ENCODE assay signal across 8 mouse cellular contexts in the genomic region with DNA sequence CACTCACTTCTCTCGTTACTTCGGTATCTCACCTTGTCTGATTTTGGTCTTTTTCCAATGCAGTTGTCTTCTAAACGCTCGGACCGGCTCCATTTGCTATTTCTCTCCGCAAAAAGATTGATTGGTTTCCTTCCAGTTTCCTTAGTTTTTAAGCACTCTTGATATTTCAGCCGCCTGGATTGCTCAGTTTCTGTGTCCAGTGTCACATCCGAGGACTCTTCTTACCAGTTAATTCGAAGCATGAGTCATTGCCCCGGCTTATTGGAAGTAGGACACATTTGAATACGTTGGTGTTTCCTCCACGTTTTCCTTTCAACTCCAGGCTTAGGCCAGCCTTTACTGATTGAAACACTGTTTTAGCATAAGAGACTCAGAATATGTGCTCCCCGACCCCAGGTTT. TPM values are rescaled to one million over a fixed set of nuclear protein-coding genes. Genes with fewer than 3 reads are reported as not detected.
DNase-seq lines count a peak whose midpoint lies in the region; ATAC-seq and TF ChIP-seq lines count a peak whose summit lies in the region.

No protein-coding gene starts in this region.

- WGBS in liver, adult 2 months = under 1% methylated on average over 13 of the region's 13 CpGs
- under 1% methylated on average over 13 of the region's 13 CpGs for WGBS in forebrain, embryonic 15.5 days
- WGBS in limb, embryonic 15.5 days = under 1% methylated on average over 13 of the region's 13 CpGs

- DNase-seq in liver, adult 2 months (ENCODE audit: extremely low read depth, low read depth, low spot score) = peak; percentile 53
- no peak for DNase-seq in liver
- DNase-seq in cerebellum, adult 18-20 months = peak; percentile 19 to 40
- DNase-seq in kidney, adult 11 months = peak; percentile 6
- DNase-seq in urinary bladder, postnatal 4 days (ENCODE audit: low spot score in 2 of 2) = no peak

- TF ChIP-seq POLR2A in liver, adult 2 months (IDR thresholded peaks at IDR 0.05; ENCODE audit: extremely low read depth, insufficient read depth, low read length) = no peak
- TF ChIP-seq POLR2A in myocyte (IDR thresholded peaks at IDR 0.05; ENCODE audit: insufficient read length, low read depth) = no peak

- H3K27me3 ChIP-seq in liver, adult 2 months (ENCODE audit: control insufficient read depth, insufficient read depth, low read length) = no peaks in the 10 kb centered on the region
- no peaks in the 10 kb centered on the region for H3K27me3 ChIP-seq in forebrain, embryonic 15.5 days
- no peaks in the 10 kb centered on the region for H3K27me3 ChIP-seq in limb, embryonic 15.5 days
- H3K27me3 ChIP-seq in myocyte (ENCODE audit: control insufficient read depth, insufficient read depth, insufficient read length) = no peaks in the 10 kb centered on the region

- no peaks in the 10 kb centered on the region for H3K4me1 ChIP-seq in liver, adult 2 months (ENCODE audit: control insufficient read depth, insufficient read depth, low read length)
- H3K4me1 ChIP-seq in forebrain, embryonic 15.5 days = peaks cover 17% of the 10 kb centered on the region
- H3K4me1 ChIP-seq in limb, embryonic 15.5 days = no peaks in the 10 kb centered on the region

- peak; percentile 17 for ATAC-seq in forebrain, embryonic 15.5 days (replicated peaks)
- ATAC-seq in limb, embryonic 15.5 days (ENCODE audit: insufficient number of reproducible peaks, low FRiP score, low TSS enrichment, low read depth) = no peak

- H3K27ac ChIP-seq in liver, adult 2 months (replicated peaks; ENCODE audit: insufficient read depth, low read depth, low read length) = no peak overlapping the region; the same call in 1 of the 2 replicates
- H3K27ac ChIP-seq in forebrain, embryonic 15.5 days (replicated peaks) = peak overlapping the region; percentile 8; the same call in 1 of the 2 replicates
- H3K27ac ChIP-seq in limb, embryonic 15.5 days = peak overlapping the region; percentile 91

- H3K4me3 ChIP-seq in liver, adult 2 months (ENCODE audit: insufficient read depth, low read depth, low read length) = peak overlapping the region; percentile 58
- H3K4me3 ChIP-seq in forebrain, embryonic 15.5 days = peak overlapping the region; percentile 50
- peak overlapping the region; percentile 58 for H3K4me3 ChIP-seq in limb, embryonic 15.5 days
- peak overlapping the region; percentile 66 for H3K4me3 ChIP-seq in myocyte

- no peak overlapping the region for H3ac ChIP-seq in myocyte (ENCODE audit: control insufficient read depth, insufficient read length)

- no peaks in the 10 kb centered on the region for H3K9me3 ChIP-seq in forebrain, embryonic 15.5 days
- no peaks in the 10 kb centered on the region for H3K9me3 ChIP-seq in limb, embryonic 15.5 days

- no peaks in the 10 kb centered on the region for H3K36me3 ChIP-seq in liver, adult 2 months (ENCODE audit: control insufficient read depth, insufficient read depth, low read length)
- no peaks in the 10 kb centered on the region for H3K36me3 ChIP-seq in forebrain, embryonic 15.5 days
- H3K36me3 ChIP-seq in limb, embryonic 15.5 days = no peaks in the 10 kb centered on the region
- no peaks in the 10 kb centered on the region for H3K36me3 ChIP-seq in myocyte (ENCODE audit: control insufficient read depth, insufficient read depth)

- H3K4me2 ChIP-seq in forebrain, embryonic 15.5 days (replicated peaks) = peak overlapping the region; percentile 62
- H3K4me2 ChIP-seq in limb, embryonic 15.5 days = peak overlapping the region; percentile 56
- peak overlapping the region; percentile 74 for H3K4me2 ChIP-seq in myocyte (ENCODE audit: low read depth)

- peak overlapping the region; percentile 80 for H3K9ac ChIP-seq in liver, adult 2 months (ENCODE audit: low read depth, low read length)
- peak overlapping the region; percentile 53 for H3K9ac ChIP-seq in forebrain, embryonic 15.5 days (replicated peaks)
- peak overlapping the region; percentile 64 for H3K9ac ChIP-seq in limb, embryonic 15.5 days

- peaks cover 11% of the 10 kb centered on the region; the same call in 1 of the 2 replicates for H3K79me2 ChIP-seq in liver, adult 2 months (ENCODE audit: control insufficient read depth, insufficient read depth, low read length)
- peaks cover 48% of the 10 kb centered on the region for H3K79me2 ChIP-seq in myocyte (ENCODE audit: control insufficient read depth, insufficient read depth)

- TF ChIP-seq CTCF in liver, adult 2 months (IDR thresholded peaks at IDR 0.05; ENCODE audit: low read depth, low read length) = no peak

TF ChIP-seq in myocyte, 11 proteins besides CTCF, POLR2A, EP300 and RAD21:
- TF ChIP-seq MAX (IDR thresholded peaks at IDR 0.05; ENCODE audit: low read depth) (no peak), TCF3 (IDR thresholded peaks at IDR 0.05; ENCODE audit: insufficient read length, low read depth) (no peak), MYOG (IDR thresholded peaks at IDR 0.05; ENCODE audit: control insufficient read depth in 1 of 3, insufficient read depth in 1 of 3, insufficient read length in 2 of 3, low read depth in 2 of 3) (no peak), CEBPB (IDR thresholded peaks at IDR 0.05; ENCODE audit: insufficient read depth, poor library complexity, severe bottlenecking) (no peak), USF1 (IDR thresholded peaks at IDR 0.05; ENCODE audit: low read depth) (no peak), E2F4 (IDR thresholded peaks at IDR 0.05; ENCODE audit: insufficient read depth) (no peak), TCF12 (IDR thresholded peaks at IDR 0.05; ENCODE audit: insufficient read depth, poor library complexity, severe bottlenecking) (no peak), SRF (IDR thresholded peaks at IDR 0.05; ENCODE audit: control insufficient read depth, insufficient read length, low read depth) (no peak), POLR2AphosphoS2 (IDR thresholded peaks at IDR 0.05; ENCODE audit: insufficient read length, low read depth) (no peak)

RNA-seq across cellular contexts. Expression of a gene that starts 1.0 kb away (rescaled TPM):
- 8.8 and 13.5 TPM in 2 replicates for total RNA-seq in liver, adult 2 months (2014; rRNA removed)
- 0.40 and 0.57 TPM in 2 replicates for polyA plus RNA-seq in liver, adult 2 months (2012; rRNA removed)
- polyA plus RNA-seq in forebrain, embryonic 15.5 days (2015; fragmentation: Nextera tagmentation; extraction: Ambion mirVana) = 11.5 and 11.8 TPM in 2 replicates
- 11.6 and 13.5 TPM in 2 replicates for polyA plus RNA-seq in limb, embryonic 15.5 days (2015; fragmentation: Nextera tagmentation; extraction: Ambion mirVana)
- polyA plus RNA-seq in myocyte (2012; fragmentation: generic; extraction: Trizol) = 2.2 TPM

Comparison
In these comparisons a context has a peak if more than half of its experiments do, and no peak if none do; other contexts are left out.
1. DNase-seq: peak in liver, adult 2 months (single experiment), cerebellum, adult 18-20 months (2 of 2) and kidney, adult 11 months (single experiment); none in liver (single experiment) and urinary bladder, postnatal 4 days (0 of 2).
2. Peak in every context shown above with its lines, with median percentiles within 50 percentile points of each other: H3K4me3 ChIP-seq, H3K9ac ChIP-seq and H3K4me2 ChIP-seq.